Mouse (Mus musculus) CH12.LX (cell line): ENCODE data around the gene 2200002D01Rik. TPM values are rescaled to one million over a fixed set of nuclear protein-coding genes. Genes with fewer than 3 reads are reported as not detected.
"Not testable (repeated sequence)": the region's sequence is repeated elsewhere in the genome, so short reads cannot be mapped to it uniquely, and the experiment has no call there.

Experiments used
- DNase-seq: peaks from one replicate; pipeline ENCODE4 v3.0.0-alpha.2; 2013; ENCODE audit errors: extremely low read depth
- H3K27ac ChIP-seq: 2 replicates; pipeline ENCODE4 v1.5.1; 2012; ENCODE audit warnings: low read depth, mild to moderate bottlenecking, control low read depth, moderate library complexity; ENCODE audit not compliant: insufficient read depth
- H3K27me3 ChIP-seq: replicated peaks from 2 replicates; pipeline ENCODE3; 2012; ENCODE audit warnings: inconsistent platforms
- H3K36me3 ChIP-seq, 2 experiments: replicated peaks in 1 of 2; 2 replicates each; pipeline versions ENCODE3 to v1.6.1; 2012; ENCODE audit warnings: inconsistent platforms in 1 of 2, low read length in 1 of 2, mild to moderate bottlenecking in 1 of 2, mixed read lengths in 1 of 2, moderate library complexity in 1 of 2; ENCODE audit not compliant: control insufficient read depth in 1 of 2, insufficient read depth in 1 of 2
- H3K4me1 ChIP-seq, 2 experiments: 2 replicates each; pipeline ENCODE4 v1.6.1; 2012; ENCODE audit warnings: inconsistent platforms in 1 of 2, moderate library complexity in 1 of 2; ENCODE audit not compliant: insufficient read depth in 2 of 2, control insufficient read depth in 1 of 2
- H3K4me2 ChIP-seq: 2 replicates; pipeline ENCODE4 v1.6.1; 2012; ENCODE audit warnings: low read depth, mild to moderate bottlenecking, control low read depth; ENCODE audit not compliant: poor library complexity, insufficient read depth, severe bottlenecking
- H3K4me3 ChIP-seq, 3 experiments: fragments of 150-350 bp in 1 of 3; sonication (generic) in 1 of 3; replicated peaks in 1 of 3; 2 replicates each; pipeline versions ENCODE3 to v1.5.1; 2011 to 2012; ENCODE audit warnings: low read depth in 2 of 3, low read length in 2 of 3, mild to moderate bottlenecking in 2 of 3, moderate library complexity in 2 of 3, control low read depth in 1 of 3, improper control_type of control experiment in 1 of 3, inconsistent platforms in 1 of 3, mixed read lengths in 1 of 3; ENCODE audit not compliant: poor library complexity in 1 of 3
- H3K79me2 ChIP-seq: replicated peaks from 2 replicates; pipeline ENCODE4 v1.6.1; 2012; ENCODE audit warnings: mild to moderate bottlenecking, moderate library complexity; ENCODE audit not compliant: control insufficient read depth, poor library complexity, insufficient read depth, severe bottlenecking; ENCODE audit errors: extremely low read depth
- H3K9ac ChIP-seq: 2 replicates; pipeline ENCODE4 v1.6.1; 2012; ENCODE audit warnings: low read depth, mild to moderate bottlenecking, control low read depth, moderate library complexity; ENCODE audit not compliant: insufficient read depth
- H3K9me3 ChIP-seq: replicated peaks from 2 replicates; pipeline ENCODE3; 2012; ENCODE audit warnings: low read length, inconsistent platforms, mixed read lengths
- CHD1 ChIP-seq: IDR thresholded peaks from 2 replicates; pipeline ENCODE4 v1.6.1; 2012; ENCODE audit warnings: low read depth, low read length, improper control_type of control experiment, inconsistent platforms
- ELF1 ChIP-seq: IDR thresholded peaks from 2 replicates; pipeline ENCODE4 v1.6.1; 2014; ENCODE audit warnings: low read depth, mild to moderate bottlenecking, inconsistent platforms, low read length, improper control_type of control experiment
- GABPA ChIP-seq: IDR thresholded peaks from 2 replicates; pipeline ENCODE4 v1.6.1; 2012; ENCODE audit warnings: low read depth, low read length, improper control_type of control experiment, inconsistent platforms; ENCODE audit not compliant: insufficient replicate concordance
- HCFC1 ChIP-seq: IDR thresholded peaks from 2 replicates; pipeline ENCODE4 v1.6.1; 2012; ENCODE audit warnings: low read depth, mild to moderate bottlenecking, inconsistent platforms, low read length, improper control_type of control experiment
- JUN ChIP-seq: IDR thresholded peaks from 2 replicates; pipeline ENCODE4 v1.6.1; 2011; ENCODE audit warnings: low read depth, mild to moderate bottlenecking, low read length, improper control_type of control experiment, moderate library complexity; ENCODE audit not compliant: insufficient read depth
- JUND ChIP-seq: conservative IDR thresholded peaks from 2 replicates; pipeline ENCODE4 v1.6.1; 2011; ENCODE audit warnings: low read depth, low read length, improper control_type of control experiment
- KAT2A ChIP-seq: IDR thresholded peaks from 2 replicates; pipeline ENCODE4 v1.6.1; 2012; ENCODE audit warnings: low read length, improper control_type of control experiment, inconsistent platforms; ENCODE audit not compliant: insufficient replicate concordance
- MAFK ChIP-seq: IDR thresholded peaks from 2 replicates; pipeline ENCODE4 v1.6.1; 2011; ENCODE audit warnings: low read length, improper control_type of control experiment; ENCODE audit not compliant: insufficient replicate concordance
- MAX ChIP-seq: IDR thresholded peaks from 2 replicates; pipeline ENCODE4 v1.6.1; 2011; ENCODE audit warnings: low read length, improper control_type of control experiment
- MAZ ChIP-seq: IDR thresholded peaks from 2 replicates; pipeline ENCODE4 v1.6.1; 2012; ENCODE audit warnings: low read depth, mild to moderate bottlenecking, inconsistent platforms, low read length, improper control_type of control experiment, moderate library complexity
- MEF2A ChIP-seq: IDR thresholded peaks from 2 replicates; pipeline ENCODE4 v1.6.1; 2014; ENCODE audit warnings: low read depth, mild to moderate bottlenecking, inconsistent platforms, low read length, improper control_type of control experiment, borderline replicate concordance
- MXI1 ChIP-seq: IDR thresholded peaks from 2 replicates; pipeline ENCODE4 v1.6.1; 2011; ENCODE audit warnings: mild to moderate bottlenecking, low read depth, low read length, improper control_type of control experiment
- PAX5 ChIP-seq: IDR thresholded peaks from 2 replicates; pipeline ENCODE4 v1.6.1; 2012; ENCODE audit warnings: low read length, inconsistent platforms, mixed read lengths
- POLR2A ChIP-seq: IDR thresholded peaks from 2 replicates; pipeline ENCODE4 v1.6.1; 2011; ENCODE audit warnings: low read depth, mild to moderate bottlenecking, improper control_type of control experiment, low read length
- POLR2AphosphoS2 ChIP-seq: IDR thresholded peaks from 2 replicates; pipeline ENCODE4 v1.6.1; 2011; ENCODE audit warnings: low read depth, low read length, improper control_type of control experiment
- RAD21 ChIP-seq: IDR thresholded peaks from 2 replicates; pipeline ENCODE4 v1.6.1; 2011; ENCODE audit warnings: low read depth, mild to moderate bottlenecking, low read length, improper control_type of control experiment, moderate library complexity
- RCOR1 ChIP-seq: conservative IDR thresholded peaks from 2 replicates; pipeline ENCODE4 v1.6.1; 2012; ENCODE audit warnings: low read depth, mild to moderate bottlenecking, inconsistent platforms, low read length, improper control_type of control experiment
- TCF12 ChIP-seq: IDR thresholded peaks from 2 replicates; pipeline ENCODE4 v1.6.1; 2014; ENCODE audit warnings: low read depth, mild to moderate bottlenecking, inconsistent platforms, low read length, improper control_type of control experiment
- UBTF ChIP-seq: IDR thresholded peaks from 2 replicates; pipeline ENCODE4 v1.6.1; 2012; ENCODE audit warnings: low read depth, mild to moderate bottlenecking, inconsistent platforms, low read length, improper control_type of control experiment, moderate library complexity
- USF2 ChIP-seq: conservative IDR thresholded peaks from 2 replicates; pipeline ENCODE4 v1.6.1; 2011; ENCODE audit warnings: low read depth, low read length, improper control_type of control experiment
- ZC3H11A ChIP-seq: IDR thresholded peaks from 2 replicates; pipeline ENCODE4 v1.6.1; 2012; ENCODE audit warnings: low read depth, mild to moderate bottlenecking, inconsistent platforms, low read length, improper control_type of control experiment
- dilution Hi-C: fragments of 300-500 bp; cut with MboI; formaldehyde crosslinking; loops from 2 replicates; pipeline ENCODE4 v1.14.3; 2020; ENCODE audit warnings: low sequenced_read_pairs; ENCODE audit not compliant: extremely low pct_unique_long_range_greater_than_20kb, extremely low pct_ligation_motif_present
- in situ Hi-C: fragments of 300-500 bp; cut with MboI; formaldehyde crosslinking; loops from 3 replicates; pipeline ENCODE4 v1.14.3; 2019; ENCODE audit warnings: low sequenced_read_pairs, low pct_ligation_motif_present, low pct_unique_long_range_greater_than_20kb, mixed read lengths
- polyA plus RNA-seq: library from polyadenylated mRNA; unstranded; fragments of >175 nt; gene quantifications from 2 replicates; pipeline ENCODE4 v1.2.1, GENCODE M21; 2012; ENCODE audit warnings: low read depth; ENCODE audit not compliant: insufficient read length
- total RNA-seq, 2 experiments: library from RNA; depleted of rRNA; stranded (reverse); fragments of 300-350 nt in 1 of 2; fragments of >200 nt in 1 of 2; gene quantifications; 2 replicates each; pipeline ENCODE4 v1.2.3; 2012 to 2014

Gene 2200002D01Rik
- total and polyA plus RNA-seq, 3 experiments, result 5.8 TPM; not detected in 2

DNA sequence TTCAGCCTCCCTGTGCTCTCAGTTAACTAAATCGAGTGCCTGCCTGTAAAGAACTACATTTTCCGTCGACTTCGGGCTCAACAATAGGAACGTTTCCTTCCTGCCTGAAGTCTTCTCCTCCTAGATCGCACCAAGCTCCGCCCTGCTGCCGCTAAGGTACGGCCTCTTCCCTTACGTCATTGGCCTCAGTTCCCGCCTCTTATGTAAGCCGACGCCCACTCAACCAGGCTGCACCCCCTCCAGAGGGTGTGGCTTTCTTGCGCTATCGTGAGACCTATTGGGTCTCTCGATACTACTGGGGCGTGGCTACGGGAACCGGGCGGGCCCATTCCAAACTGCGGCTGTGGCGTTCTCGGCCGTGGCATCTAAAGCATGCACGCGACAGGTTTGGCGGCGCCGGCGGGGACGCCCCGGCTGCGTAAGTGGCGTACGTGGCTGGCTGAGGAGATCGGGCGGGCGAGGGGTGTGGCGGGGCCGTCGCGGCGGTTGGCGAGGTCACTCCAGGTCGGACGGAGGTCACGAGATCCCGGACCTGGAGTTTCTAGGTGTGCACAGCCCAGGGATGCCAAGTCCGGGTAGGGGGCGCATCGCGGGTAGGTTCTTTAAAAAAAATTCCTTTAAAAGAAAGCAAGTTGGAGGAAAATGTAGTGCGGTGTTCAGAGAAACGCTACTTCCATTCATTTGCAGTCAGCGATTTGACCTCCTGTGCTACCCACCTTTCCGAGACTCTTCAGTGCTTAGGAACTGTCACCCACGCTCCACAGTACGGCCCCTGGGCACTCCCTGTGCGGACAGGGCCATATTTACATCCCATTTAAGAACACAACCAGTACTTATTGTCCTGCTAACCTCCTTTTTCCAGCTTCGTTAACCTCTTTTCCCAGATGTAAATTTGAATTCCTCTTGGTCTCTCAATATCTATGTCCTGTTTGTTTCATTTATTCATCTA is 10.0 kb downstream of the 2200002D01Rik start, which contains the start of gene Yif1b (continued):
- no peak for TF ChIP-seq ZC3H11A
- TF ChIP-seq, all 38 proteins: peak for 24

DNA sequence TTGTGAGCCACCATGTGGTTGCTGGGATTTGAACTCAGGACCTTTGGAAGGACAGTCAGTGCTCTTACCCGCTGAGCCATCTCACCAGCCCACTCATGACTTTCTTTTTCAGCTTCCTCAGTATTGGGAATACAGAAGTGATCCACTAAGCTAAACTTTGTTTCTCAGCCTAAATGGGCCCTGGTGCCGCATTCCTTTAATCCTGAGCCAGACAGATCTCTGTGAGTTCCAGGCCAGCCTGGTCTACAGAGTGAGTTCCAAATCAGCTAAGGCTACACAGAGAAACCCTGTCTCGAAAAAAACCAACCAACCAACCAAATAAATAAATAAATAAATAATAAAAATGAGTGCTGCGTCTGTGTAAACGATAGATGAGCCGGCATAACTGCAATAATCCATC is 10.7 kb downstream of the 2200002D01Rik start:
- peak overlapping the region; percentile 51 for H3K9ac ChIP-seq
- H3K4me1 ChIP-seq, result peaks cover 5 to 19% of the 10 kb centered on the region in 2 experiments

DNA sequence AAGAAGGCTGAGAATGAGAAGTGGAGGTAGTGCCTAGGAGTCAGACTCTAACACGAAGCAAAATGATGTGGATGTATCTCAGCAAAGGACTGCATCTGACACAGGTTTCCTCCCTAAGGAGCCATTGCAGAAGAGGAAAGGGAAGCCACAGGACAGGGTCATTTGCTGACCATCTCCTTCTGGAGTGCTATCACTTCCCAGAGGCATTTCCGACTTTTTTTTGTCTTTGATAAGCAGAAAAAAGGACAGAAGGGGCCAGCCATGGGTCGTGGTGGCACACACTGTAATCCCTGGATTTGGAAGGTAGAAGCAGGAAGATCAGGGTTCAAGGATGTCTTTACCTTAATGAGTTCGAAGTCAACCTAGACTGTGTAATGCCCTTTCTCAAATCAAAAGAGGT is 11.7 kb downstream of the 2200002D01Rik start:
- Histone ChIP-seq H3K27ac (no peak overlapping the region), H3K4me3 (no peak overlapping the region), H3K36me3 (peaks cover 0 to 10% of the 10 kb centered on the region in 2 experiments), H3K9me3 (no peaks in the 10 kb centered on the region)
- no peak for TF ChIP-seq RCOR1
- no peak for TF ChIP-seq HCFC1
- no peak for TF ChIP-seq ELF1
- no peak for TF ChIP-seq JUN
- TF ChIP-seq PAX5, result no peak
- TF ChIP-seq TCF12, result no peak
- TF ChIP-seq MAZ, result no peak
- no peak for TF ChIP-seq GABPA
- no peak for TF ChIP-seq USF2
- no peak for TF ChIP-seq RAD21
- no peak for TF ChIP-seq MAX
- no peak for TF ChIP-seq CHD1
- TF ChIP-seq UBTF, result no peak
- no peak for TF ChIP-seq JUND
- no peak for TF ChIP-seq KAT2A
- no peak for TF ChIP-seq POLR2A
- TF ChIP-seq MEF2A, result no peak
- TF ChIP-seq MXI1, result no peak
- TF ChIP-seq MAFK, result no peak
- TF ChIP-seq POLR2AphosphoS2, result no peak
- TF ChIP-seq, all 38 proteins: peak for 0
- Histone ChIP-seq H3K27me3 (no peaks in the 10 kb centered on the region), H3K79me2 (no peaks in the 10 kb centered on the region; the same call in 1 of the 2 replicates), H3K4me1 (peaks cover 5 to 19% of the 10 kb centered on the region in 2 experiments), H3K4me2 (no peak overlapping the region), H3K9ac (no peak overlapping the region)
- in situ Hi-C loops, result no loop called here
- no peak for DNase-seq
- dilution Hi-C loops, result no loop called here

More for the DNA sequence above, 10.7 kb downstream of the 2200002D01Rik start:
- H3K79me2 ChIP-seq, dilution Hi-C loops, H3K9me3 ChIP-seq, DNase-seq, in situ Hi-C loops, H3K27me3 ChIP-seq: not testable (repeated sequence)
- Histone ChIP-seq H3K36me3 (peaks cover 0 to 15% of the 10 kb centered on the region in 2 experiments), H3K4me2 (peak overlapping the region; percentile 73), H3K27ac (peak overlapping the region; percentile 71), H3K4me3 (peak overlapping the region; percentile 26 to 72 (median 45))
